Mouse (Mus musculus) neural tube, embryonic 11.5 days (tissue): Measurements from ENCODE around the gene Dnm2. TPM values are rescaled to one million over a fixed set of nuclear protein-coding genes. Genes with fewer than 3 reads are reported as not detected.
A peak's percentile ranks its signal among the peaks of the same experiment; 100 is the strongest.

Source experiments
- microRNA-seq: library from miRNA; unstranded; fragments of <30 nt; microRNA quantifications from one replicate; pipeline ENCODE4, GENCODE M21; 2016
- polyA plus RNA-seq: library from polyadenylated mRNA; unstranded; fragments of >200 nt; fragmentation: Nextera tagmentation; extraction: Ambion mirVana; gene quantifications from 2 replicates; pipeline ENCODE4 v1.2.1, GENCODE M21; 2014

Gene Dnm2
- polyA plus RNA-seq, 1 experiment from 2014 or later, result 69.7 TPM

Small RNAs within 50 kb of the gene (microRNA-seq; reads per million reads assigned to microRNA genes)
- gene Mir199a-1, result 9.6 reads per million, percentile 21 among the genes with 10 or more reads in this experiment

Other genes starting within 250 kb of the Dnm2 start
- 32.3 and 34.1 TPM in 2 replicates for gene Keap1, start 185.5 kb upstream of the Dnm2 start, polyA plus RNA-seq
- 0.73 and 1.7 TPM in 2 replicates for gene S1pr5, start 176.5 kb upstream of the Dnm2 start, polyA plus RNA-seq
- gene Atg4d, start 159.6 kb upstream of the Dnm2 start, polyA plus RNA-seq, result 47.2 and 55.1 TPM in 2 replicates
- 15.0 and 15.5 TPM in 2 replicates for gene Kri1, start 136.9 kb upstream of the Dnm2 start, polyA plus RNA-seq
- gene Cdkn2d, start 133.5 kb upstream of the Dnm2 start, polyA plus RNA-seq, result 79.4 and 87.1 TPM in 2 replicates
- 2.0 and 2.7 TPM in 2 replicates for gene Ap1m2, start 112.6 kb upstream of the Dnm2 start, polyA plus RNA-seq
- gene Slc44a2, start 104.2 kb upstream of the Dnm2 start, polyA plus RNA-seq, result 79.1 and 81.5 TPM in 2 replicates
- 270 and 288 TPM in 2 replicates for gene Ilf3, start 57.0 kb upstream of the Dnm2 start, polyA plus RNA-seq
- 47.8 and 51.8 TPM in 2 replicates for gene Qtrt1, start 13.1 kb upstream of the Dnm2 start, polyA plus RNA-seq
- 69.8 and 77.0 TPM in 2 replicates for gene Tmed1, start 85.3 kb downstream of the Dnm2 start, polyA plus RNA-seq
- 1.8 and 2.7 TPM in 2 replicates for gene AB124611, start 101.3 kb downstream of the Dnm2 start, polyA plus RNA-seq
- 81.4 and 84.6 TPM in 2 replicates for gene Carm1, start 122.0 kb downstream of the Dnm2 start, polyA plus RNA-seq
- gene Timm29, start 167.8 kb downstream of the Dnm2 start, polyA plus RNA-seq, result 59.8 and 63.8 TPM in 2 replicates
- gene Yipf2, start 167.9 kb downstream of the Dnm2 start, polyA plus RNA-seq, result 13.8 and 17.5 TPM in 2 replicates
- 172 and 175 TPM in 2 replicates for gene Smarca4, start 191.3 kb downstream of the Dnm2 start, polyA plus RNA-seq